Mouse (Mus musculus): ENCODE data around the gene Upk1b. TPM values are rescaled to one million over a fixed set of nuclear protein-coding genes. Genes with fewer than 3 reads are reported as not detected.

The Upk1b gene
- polyA plus RNA-seq, 1 experiment from 2014 or later = 1.4 TPM

DNA sequence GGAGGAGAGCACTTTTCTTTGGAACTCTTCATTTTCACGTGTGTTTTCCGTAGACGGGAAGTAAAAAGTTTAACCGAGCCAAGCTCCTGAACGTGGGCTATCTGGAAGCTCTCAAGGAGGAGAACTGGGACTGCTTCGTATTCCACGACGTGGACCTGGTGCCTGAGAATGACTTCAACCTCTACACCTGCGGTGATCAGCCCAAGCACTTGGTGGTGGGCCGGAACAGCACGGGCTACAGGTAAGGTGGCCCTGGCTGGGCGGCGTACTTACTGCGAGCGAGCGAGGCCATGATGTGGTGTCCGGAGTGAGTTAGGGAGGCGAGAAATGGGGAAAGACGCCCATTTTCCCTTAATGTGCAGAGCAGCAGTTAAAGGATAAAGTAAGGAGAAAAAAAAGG lies 42.5 kb downstream of the Upk1b start:
- Histone ChIP-seq H3K4me3 (ENCODE audit: low read depth, low read length) (no peak overlapping the region), H3K27me3 (ENCODE audit: control insufficient read depth, insufficient read depth, low read depth, low read length) (peaks cover 2% of the 10 kb centered on the region; the same call in 1 of the 2 replicates), H3K27ac (ENCODE audit: low read length) (no peak overlapping the region), H3K36me3 (ENCODE audit: control insufficient read depth, insufficient read depth) (no peaks in the 10 kb centered on the region), H3K9ac (ENCODE audit: low read depth, low read length) (no peak overlapping the region), H3K9me3 (replicated peaks; ENCODE audit: control insufficient read depth, low read length) (no peaks in the 10 kb centered on the region), H3K4me2 (ENCODE audit: low read depth, low read length) (no peak overlapping the region), H3K4me1 (ENCODE audit: control insufficient read depth, low read depth, low read length) (peaks cover 2% of the 10 kb centered on the region; the same call in 1 of the 2 replicates)
- 82% methylated on average over 19 of the region's 19 CpGs for WGBS (ENCODE audit: insufficient replicate concordance)
- no peak for ATAC-seq (ENCODE audit: low read depth)

DNA sequence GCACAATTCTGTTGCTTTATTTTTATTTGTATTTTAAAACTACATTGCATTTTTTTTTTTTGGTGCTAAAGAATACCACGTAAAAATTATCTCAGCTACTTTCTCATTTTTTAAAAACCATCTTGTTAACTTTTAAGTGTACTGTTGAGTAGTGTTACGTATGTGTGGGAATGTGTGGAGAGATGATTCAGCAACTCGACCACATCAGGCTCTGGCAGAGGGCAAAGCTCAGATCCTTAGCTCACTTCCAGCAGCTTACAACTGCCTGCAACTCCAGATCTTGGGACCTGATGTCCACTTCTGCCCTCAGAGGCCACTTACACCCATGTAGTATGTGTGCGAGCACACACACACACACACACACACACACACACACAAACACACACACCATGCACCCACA lies 43.6 kb downstream of the Upk1b start:
- no peaks in the 10 kb centered on the region for H3K9me3 ChIP-seq (replicated peaks; ENCODE audit: control insufficient read depth, low read length)
- H3K4me3 ChIP-seq (ENCODE audit: low read depth, low read length) = no peak overlapping the region
- peaks cover 2% of the 10 kb centered on the region; the same call in 1 of the 2 replicates for H3K4me1 ChIP-seq (ENCODE audit: control insufficient read depth, low read depth, low read length)
- H3K27ac ChIP-seq (ENCODE audit: low read length) = no peak overlapping the region
- H3K36me3 ChIP-seq (ENCODE audit: control insufficient read depth, insufficient read depth) = no peaks in the 10 kb centered on the region
- H3K9ac ChIP-seq (ENCODE audit: low read depth, low read length) = no peak overlapping the region
- H3K4me2 ChIP-seq (ENCODE audit: low read depth, low read length) = no peak overlapping the region
- WGBS (ENCODE audit: insufficient replicate concordance) = 30% methylated on average over 4 of the region's 4 CpGs
- H3K27me3 ChIP-seq (ENCODE audit: control insufficient read depth, insufficient read depth, low read depth, low read length) = peaks cover 2% of the 10 kb centered on the region; the same call in 1 of the 2 replicates
- no peak for ATAC-seq (ENCODE audit: low read depth)

DNA sequence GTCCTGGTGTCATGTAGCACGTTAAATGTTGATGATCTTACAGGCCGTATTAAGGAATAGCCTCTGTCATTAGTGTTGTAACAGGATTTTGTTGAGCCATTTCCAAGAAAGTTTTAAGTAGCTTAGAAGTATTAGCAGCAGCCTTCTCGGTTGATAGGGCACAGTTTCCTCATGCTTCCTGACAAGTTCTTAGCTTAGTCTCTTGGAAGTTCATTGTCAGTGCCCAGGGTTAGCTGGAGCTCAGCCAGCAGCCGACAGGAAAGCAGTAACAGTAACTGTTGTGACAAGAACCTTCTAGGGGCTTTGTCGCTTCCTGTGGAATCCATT lies 44.0 kb downstream of the Upk1b start:
- H3K27ac ChIP-seq (ENCODE audit: low read length) = no peak overlapping the region
- no peak overlapping the region for H3K4me3 ChIP-seq (ENCODE audit: low read depth, low read length)
- no peak overlapping the region for H3K9ac ChIP-seq (ENCODE audit: low read depth, low read length)
- H3K36me3 ChIP-seq (ENCODE audit: control insufficient read depth, insufficient read depth) = no peaks in the 10 kb centered on the region
- ATAC-seq (ENCODE audit: low read depth) = no peak
- H3K27me3 ChIP-seq (ENCODE audit: control insufficient read depth, insufficient read depth, low read depth, low read length) = peaks cover 6% of the 10 kb centered on the region; the same call in 1 of the 2 replicates
- WGBS (ENCODE audit: insufficient replicate concordance) = 27% methylated on average over 5 of the region's 5 CpGs
- H3K4me2 ChIP-seq (ENCODE audit: low read depth, low read length) = no peak overlapping the region
- H3K4me1 ChIP-seq (ENCODE audit: control insufficient read depth, low read depth, low read length) = peaks cover 2% of the 10 kb centered on the region; the same call in 1 of the 2 replicates
- no peaks in the 10 kb centered on the region for H3K9me3 ChIP-seq (replicated peaks; ENCODE audit: control insufficient read depth, low read length)

- peaks cover 6% of the 10 kb centered on the region; the same call in 1 of the 2 replicates for H3K27me3 ChIP-seq (ENCODE audit: control insufficient read depth, insufficient read depth, low read depth, low read length)
- H3K4me3 ChIP-seq (ENCODE audit: low read depth, low read length) = no peak overlapping the region
- H3K4me2 ChIP-seq (ENCODE audit: low read depth, low read length) = no peak overlapping the region; the same call in 1 of the 2 replicates
- no peaks in the 10 kb centered on the region for H3K36me3 ChIP-seq (ENCODE audit: control insufficient read depth, insufficient read depth)
- H3K27ac ChIP-seq (ENCODE audit: low read length) = peak overlapping the region; percentile 18; the same call in 1 of the 2 replicates
- WGBS (ENCODE audit: insufficient replicate concordance) = 19% methylated on average over 7 of the region's 7 CpGs
- peak; percentile 74 for ATAC-seq (ENCODE audit: low read depth)
- no peak overlapping the region for H3K9ac ChIP-seq (ENCODE audit: low read depth, low read length)
- peaks cover 2% of the 10 kb centered on the region; the same call in 1 of the 2 replicates for H3K4me1 ChIP-seq (ENCODE audit: control insufficient read depth, low read depth, low read length)
- H3K9me3 ChIP-seq (replicated peaks; ENCODE audit: control insufficient read depth, low read length) = no peaks in the 10 kb centered on the region
Observed at GRCm38 (mm10) chr16:38755452-38756176, 44.5 kb downstream of the Upk1b start.

DNA sequence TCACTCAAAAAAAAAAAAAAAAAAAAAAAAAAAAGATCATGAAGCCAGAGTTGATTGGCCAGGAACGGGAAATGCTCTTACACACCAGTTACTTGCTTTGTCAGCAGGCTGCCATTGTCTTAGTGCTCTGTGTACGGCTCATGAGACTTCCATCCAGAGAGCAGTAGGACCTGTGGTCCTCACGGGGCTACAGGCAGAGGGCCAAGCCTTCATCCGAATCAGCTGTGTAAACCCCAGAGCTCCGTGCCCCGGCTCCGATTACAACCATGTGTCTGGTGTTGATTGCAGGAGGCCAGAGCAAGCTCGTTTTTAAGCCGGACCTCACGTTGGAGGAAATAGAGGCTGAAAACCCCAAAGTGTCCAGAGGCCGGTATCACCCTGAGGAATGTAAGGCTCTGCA lies 46.5 kb downstream of the Upk1b start:
- Histone ChIP-seq H3K36me3 (ENCODE audit: control insufficient read depth, insufficient read depth) (no peaks in the 10 kb centered on the region), H3K4me3 (ENCODE audit: low read depth, low read length) (no peak overlapping the region), H3K9me3 (replicated peaks; ENCODE audit: control insufficient read depth, low read length) (no peaks in the 10 kb centered on the region), H3K27me3 (ENCODE audit: control insufficient read depth, insufficient read depth, low read depth, low read length) (peaks cover 9% of the 10 kb centered on the region; the same call in 1 of the 2 replicates), H3K4me1 (ENCODE audit: control insufficient read depth, low read depth, low read length) (peaks cover 2% of the 10 kb centered on the region; the same call in 1 of the 2 replicates), H3K4me2 (ENCODE audit: low read depth, low read length) (no peak overlapping the region), H3K27ac (ENCODE audit: low read length) (no peak overlapping the region), H3K9ac (ENCODE audit: low read depth, low read length) (no peak overlapping the region)
- WGBS (ENCODE audit: insufficient replicate concordance) = 72% methylated on average over 11 of the region's 11 CpGs
- no peak for ATAC-seq (ENCODE audit: low read depth)

DNA sequence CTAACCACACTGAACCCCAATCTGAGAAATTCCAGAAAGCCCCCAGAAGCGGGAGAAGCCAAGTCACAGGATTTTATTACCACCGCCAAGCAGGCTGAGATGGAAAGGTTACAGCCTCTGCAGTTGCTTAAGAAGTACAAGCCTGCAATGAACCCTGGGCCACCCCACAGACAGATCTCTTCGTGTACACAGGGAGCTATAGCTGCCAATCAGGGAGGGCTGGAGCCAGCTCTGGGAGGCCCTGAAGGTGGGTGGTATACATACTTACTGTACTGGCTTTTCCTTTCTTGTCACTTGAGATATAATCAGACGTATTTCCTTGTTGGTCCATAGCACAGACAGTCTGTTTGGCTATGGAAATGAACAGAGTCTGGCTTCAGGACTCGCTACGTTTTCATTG lies 49.3 kb downstream of the Upk1b start:
- Histone ChIP-seq H3K36me3 (ENCODE audit: control insufficient read depth, insufficient read depth) (no peaks in the 10 kb centered on the region), H3K4me3 (ENCODE audit: low read depth, low read length) (no peak overlapping the region), H3K9ac (ENCODE audit: low read depth, low read length) (no peak overlapping the region), H3K4me1 (ENCODE audit: control insufficient read depth, low read depth, low read length) (peaks cover 2% of the 10 kb centered on the region; the same call in 1 of the 2 replicates), H3K4me2 (ENCODE audit: low read depth, low read length) (no peak overlapping the region), H3K27ac (ENCODE audit: low read length) (no peak overlapping the region), H3K9me3 (replicated peaks; ENCODE audit: control insufficient read depth, low read length) (no peaks in the 10 kb centered on the region), H3K27me3 (ENCODE audit: control insufficient read depth, insufficient read depth, low read depth, low read length) (peaks cover 10% of the 10 kb centered on the region; the same call in 1 of the 2 replicates)
- WGBS (ENCODE audit: insufficient replicate concordance) = 55% methylated on average over 6 of the region's 6 CpGs
- no peak for ATAC-seq (ENCODE audit: low read depth)

DNA sequence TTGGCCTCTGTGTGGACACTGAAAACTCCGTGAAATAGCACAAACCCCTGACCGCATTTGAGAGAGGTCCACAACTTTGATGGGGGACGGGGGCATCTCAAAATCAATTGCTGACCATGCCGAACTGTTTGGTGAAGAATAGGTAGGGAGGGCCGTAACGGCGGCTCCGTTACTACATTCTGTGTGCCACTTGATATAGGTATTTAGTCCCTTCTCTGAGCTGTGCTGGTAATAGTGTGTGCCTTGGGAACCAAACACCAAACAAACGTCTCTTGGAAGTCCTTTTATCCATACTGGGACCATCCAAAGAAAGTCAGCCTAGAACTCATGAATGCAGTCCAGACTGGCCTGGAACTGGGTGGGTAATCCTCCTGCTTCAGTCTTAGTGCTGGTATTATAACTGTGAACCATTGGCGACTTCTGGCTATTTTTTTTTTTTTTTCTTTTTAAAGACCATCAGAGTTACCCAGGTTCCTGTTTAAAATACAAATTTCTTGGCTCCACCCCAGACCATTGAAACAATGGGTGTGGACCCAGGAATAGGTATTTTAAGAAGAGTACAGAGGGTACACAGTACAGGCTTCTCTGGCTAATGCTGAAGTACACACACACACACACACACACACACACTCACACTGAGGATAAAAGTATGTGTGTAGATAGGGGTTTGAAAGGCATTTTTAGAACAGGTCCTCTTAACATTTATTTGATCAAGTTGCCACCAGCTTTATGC lies 56.0 kb downstream of the Upk1b start:
- WGBS (ENCODE audit: insufficient replicate concordance) = 60% methylated on average over 10 of the region's 10 CpGs
- no peak overlapping the region for H3K4me3 ChIP-seq (ENCODE audit: low read depth, low read length)
- no peaks in the 10 kb centered on the region for H3K36me3 ChIP-seq (ENCODE audit: control insufficient read depth, insufficient read depth)
- H3K27ac ChIP-seq (ENCODE audit: low read length) = no peak overlapping the region
- no peaks in the 10 kb centered on the region for H3K9me3 ChIP-seq (replicated peaks; ENCODE audit: control insufficient read depth, low read length)
- H3K27me3 ChIP-seq (ENCODE audit: control insufficient read depth, insufficient read depth, low read depth, low read length) = peaks cover 36% of the 10 kb centered on the region
- H3K9ac ChIP-seq (ENCODE audit: low read depth, low read length) = no peak overlapping the region
- ATAC-seq (ENCODE audit: low read depth) = no peak
- no peaks in the 10 kb centered on the region for H3K4me1 ChIP-seq (ENCODE audit: control insufficient read depth, low read depth, low read length)
- no peak overlapping the region for H3K4me2 ChIP-seq (ENCODE audit: low read depth, low read length)

- Histone ChIP-seq H3K27ac (ENCODE audit: low read length) (no peak overlapping the region), H3K9me3 (replicated peaks; ENCODE audit: control insufficient read depth, low read length) (no peaks in the 10 kb centered on the region), H3K27me3 (ENCODE audit: control insufficient read depth, insufficient read depth, low read depth, low read length) (peaks cover 32% of the 10 kb centered on the region), H3K36me3 (ENCODE audit: control insufficient read depth, insufficient read depth) (no peaks in the 10 kb centered on the region), H3K9ac (ENCODE audit: low read depth, low read length) (no peak overlapping the region), H3K4me2 (ENCODE audit: low read depth, low read length) (peak overlapping the region; percentile 53), H3K4me1 (ENCODE audit: control insufficient read depth, low read depth, low read length) (no peaks in the 10 kb centered on the region), H3K4me3 (ENCODE audit: low read depth, low read length) (peak overlapping the region; percentile 55)
- 0% methylated on average over 13 of the region's 13 CpGs for WGBS (ENCODE audit: insufficient replicate concordance)
- ATAC-seq (ENCODE audit: low read depth) = no peak
Observed at GRCm38 (mm10) chr16:38742659-38743131, 57.4 kb downstream of the Upk1b start.

Data from liver, embryonic 16.5 days (tissue).